Mouse (Mus musculus): ENCODE results near the gene Spata9. TPM values are rescaled to one million over a fixed set of nuclear protein-coding genes. Genes with fewer than 3 reads are reported as not detected.

The Spata9 gene
- polyA plus RNA-seq, 1 experiment = not detected

- Histone ChIP-seq H3K27me3 (ENCODE audit: control insufficient read depth, insufficient read depth, low read length) (no peaks in the 10 kb centered on the region), H3K36me3 (ENCODE audit: control insufficient read depth, insufficient read depth, low read length) (no peaks in the 10 kb centered on the region), H3K4me3 (ENCODE audit: low read depth, low read length) (no peak overlapping the region), H3K27ac (ENCODE audit: insufficient read depth, low read depth, low read length) (no peak overlapping the region), H3K4me1 (ENCODE audit: control insufficient read depth, insufficient read depth, insufficient read length, low read length) (peaks cover 3% of the 10 kb centered on the region; the same call in 1 of the 2 replicates)
- no peak for TF ChIP-seq POLR2A (IDR thresholded peaks at IDR 0.05; ENCODE audit: low read depth, low read length)
- TF ChIP-seq CTCF (IDR thresholded peaks at IDR 0.05; ENCODE audit: extremely low read depth, insufficient read length, insufficient replicate concordance, low read depth, low read length) = no peak
- 91% methylated on average over 2 of the region's 2 CpGs for WGBS
Measured at GRCm38 (mm10) chr13:76021782-76022181, 54.8 kb downstream of the Spata9 start.

- Histone ChIP-seq H3K27ac (ENCODE audit: insufficient read depth, low read depth, low read length) (no peak overlapping the region), H3K4me1 (ENCODE audit: control insufficient read depth, insufficient read depth, insufficient read length, low read length) (no peaks in the 10 kb centered on the region), H3K4me3 (ENCODE audit: low read depth, low read length) (no peak overlapping the region), H3K27me3 (ENCODE audit: control insufficient read depth, insufficient read depth, low read length) (no peaks in the 10 kb centered on the region), H3K36me3 (ENCODE audit: control insufficient read depth, insufficient read depth, low read length) (no peaks in the 10 kb centered on the region)
- TF ChIP-seq POLR2A (IDR thresholded peaks at IDR 0.05; ENCODE audit: low read depth, low read length) = no peak
- 65% methylated on average over 3 of the region's 3 CpGs for WGBS
Measured at GRCm38 (mm10) chr13:76024588-76024987, 57.6 kb downstream of the Spata9 start.

- 37% methylated on average over 1 of the region's 1 CpGs for whole genome bisulfite sequencing
- TF ChIP-seq CTCF (IDR thresholded peaks at IDR 0.05; ENCODE audit: extremely low read depth, insufficient read length, insufficient replicate concordance, low read depth, low read length) = no peak
- no peak for TF ChIP-seq POLR2A (IDR thresholded peaks at IDR 0.05; ENCODE audit: low read depth, low read length)
- Histone ChIP-seq H3K27ac (ENCODE audit: insufficient read depth, low read depth, low read length) (no peak overlapping the region), H3K27me3 (ENCODE audit: control insufficient read depth, insufficient read depth, low read length) (no peaks in the 10 kb centered on the region), H3K4me1 (ENCODE audit: control insufficient read depth, insufficient read depth, insufficient read length, low read length) (no peaks in the 10 kb centered on the region), H3K4me3 (ENCODE audit: low read depth, low read length) (no peak overlapping the region), H3K36me3 (ENCODE audit: control insufficient read depth, insufficient read depth, low read length) (no peaks in the 10 kb centered on the region)
Measured at GRCm38 (mm10) chr13:76042455-76042854, 75.5 kb downstream of the Spata9 start.

GRCm38 (mm10) chr13:76044971-76045370 lies 78.0 kb downstream of the Spata9 start:
- no peak for TF ChIP-seq CTCF (IDR thresholded peaks at IDR 0.05; ENCODE audit: extremely low read depth, insufficient read length, insufficient replicate concordance, low read depth, low read length)
- no peak for TF ChIP-seq POLR2A (IDR thresholded peaks at IDR 0.05; ENCODE audit: low read depth, low read length)
- no peak overlapping the region for H3K4me3 ChIP-seq (ENCODE audit: low read depth, low read length)
- no peaks in the 10 kb centered on the region for H3K4me1 ChIP-seq (ENCODE audit: control insufficient read depth, insufficient read depth, insufficient read length, low read length)
- no peaks in the 10 kb centered on the region for H3K36me3 ChIP-seq (ENCODE audit: control insufficient read depth, insufficient read depth, low read length)
- H3K27ac ChIP-seq (ENCODE audit: insufficient read depth, low read depth, low read length) = no peak overlapping the region
- H3K27me3 ChIP-seq (ENCODE audit: control insufficient read depth, insufficient read depth, low read length) = no peaks in the 10 kb centered on the region

Other genes with a start within 250 kb of the Spata9 start
- 63.7 and 205 TPM in 2 replicates for gene Glrx, start 127.3 kb upstream of the Spata9 start, polyA plus RNA-seq (2012; rRNA removed)
- gene Rhobtb3, start 23.2 kb upstream of the Spata9 start, polyA plus RNA-seq (2012; rRNA removed) = 3.9 and 8.3 TPM in 2 replicates
- 1.5 and 2.0 TPM in 2 replicates for gene Rfesd, start 51.6 kb downstream of the Spata9 start, polyA plus RNA-seq (2012; rRNA removed)
- 0.05 TPM in 1 of 2 replicates, not detected in the other for gene Gpr150, start 89.8 kb downstream of the Spata9 start, polyA plus RNA-seq (2012; rRNA removed)
- gene Arsk, start 131.5 kb downstream of the Spata9 start, polyA plus RNA-seq (2012; rRNA removed) = 0.93 and 1.2 TPM in 2 replicates
- gene Ttc37, start 131.6 kb downstream of the Spata9 start, polyA plus RNA-seq (2012; rRNA removed) = 2.8 and 4.5 TPM in 2 replicates

Data from small intestine, adult 2 months (tissue).